Mouse (Mus musculus) MEL (cell line): ENCODE results near the gene Lmntd2. TPM values are rescaled to one million over a fixed set of nuclear protein-coding genes. Genes with fewer than 3 reads are reported as not detected.
A peak's percentile ranks its signal among the peaks of the same experiment; 100 is the strongest.

Experiments
- DNase-seq: peaks from one replicate; pipeline ENCODE4 v3.0.0; 2011; ENCODE audit warnings: low read depth, low spot score
- H3K27ac ChIP-seq: 2 replicates; pipeline ENCODE4 v1.5.1; 2012; ENCODE audit warnings: low read depth, mild to moderate bottlenecking, control low read depth, low read length, moderate library complexity; ENCODE audit not compliant: control insufficient read depth
- H3K27me3 ChIP-seq, 2 experiments: fragments of 150-350 bp in 1 of 2; sonication (generic) in 1 of 2; 2 replicates each; pipeline ENCODE4 v1.6.1; 2012; ENCODE audit warnings: low read length in 2 of 2, mild to moderate bottlenecking in 2 of 2, improper control_type of control experiment in 1 of 2, moderate library complexity in 1 of 2; ENCODE audit not compliant: insufficient read depth in 2 of 2, control insufficient read depth in 1 of 2
- H3K36me3 ChIP-seq, 2 experiments: 2 replicates each; pipeline ENCODE4 v1.6.1; 2012 to 2014; ENCODE audit warnings: low read length in 2 of 2, improper control_type of control experiment in 1 of 2, inconsistent platforms in 1 of 2, mild to moderate bottlenecking in 1 of 2; ENCODE audit not compliant: insufficient read depth in 2 of 2, control insufficient read depth in 1 of 2
- H3K4me1 ChIP-seq, 2 experiments: fragments of 150-350 bp in 1 of 2; sonication (generic) in 1 of 2; 2 replicates each; pipeline ENCODE4 v1.6.1; 2012; ENCODE audit warnings: low read length in 2 of 2, improper control_type of control experiment in 1 of 2, mild to moderate bottlenecking in 1 of 2; ENCODE audit not compliant: insufficient read depth in 2 of 2, control insufficient read depth in 1 of 2
- H3K4me3 ChIP-seq, 2 experiments: fragments of 150-350 bp in 1 of 2; sonication (generic) in 1 of 2; 2 replicates each; pipeline ENCODE4 v1.5.1; 2012; ENCODE audit warnings: low read depth in 2 of 2, low read length in 2 of 2, mild to moderate bottlenecking in 2 of 2, moderate library complexity in 2 of 2, control low read depth in 1 of 2, improper control_type of control experiment in 1 of 2; ENCODE audit not compliant: control insufficient read depth in 1 of 2, insufficient read depth in 1 of 2
- H3K79me2 ChIP-seq: 2 replicates; pipeline ENCODE4 v1.6.1; 2012; ENCODE audit warnings: mild to moderate bottlenecking, low read length, moderate library complexity; ENCODE audit not compliant: control insufficient read depth, poor library complexity, insufficient read depth
- H3K9ac ChIP-seq: 2 replicates; pipeline ENCODE4 v1.6.1; 2012; ENCODE audit warnings: low read depth, mild to moderate bottlenecking, control low read depth, low read length, moderate library complexity; ENCODE audit not compliant: control insufficient read depth, poor library complexity, severe bottlenecking
- H3K9me3 ChIP-seq: fragments of 150-350 bp; sonication (generic); replicated peaks from 2 replicates; pipeline ENCODE4 v1.6.1; 2012; ENCODE audit warnings: mild to moderate bottlenecking, low read length, improper control_type of control experiment, moderate library complexity; ENCODE audit not compliant: insufficient read depth
- BHLHE40 ChIP-seq: IDR thresholded peaks from 2 replicates; pipeline ENCODE4 v1.6.1; 2012; ENCODE audit warnings: low read depth, mild to moderate bottlenecking, inconsistent platforms, low read length, improper control_type of control experiment, borderline replicate concordance
- CHD1 ChIP-seq: IDR thresholded peaks from 2 replicates; pipeline ENCODE4 v1.6.1; 2012; ENCODE audit warnings: low read depth, mild to moderate bottlenecking, inconsistent platforms, low read length, improper control_type of control experiment
- CTCF ChIP-seq, 3 experiments: IDR thresholded peaks in 2 of 3; conservative IDR thresholded peaks in 1 of 3; 2 replicates each; pipeline ENCODE4 v1.5.1; 2011 to 2012; ENCODE audit warnings: low read length in 3 of 3, low read depth in 2 of 3, mild to moderate bottlenecking in 2 of 3, improper control_type of control experiment in 1 of 3, inconsistent platforms in 1 of 3, mixed read lengths in 1 of 3, moderate library complexity in 1 of 3; ENCODE audit not compliant: control insufficient read depth in 1 of 3, insufficient read depth in 1 of 3, poor library complexity in 1 of 3, severe bottlenecking in 1 of 3
- GATA1 ChIP-seq: IDR thresholded peaks from 2 replicates; pipeline ENCODE4 v1.6.1; 2011; ENCODE audit warnings: low read depth, low read length, improper control_type of control experiment
- JUND ChIP-seq: IDR thresholded peaks from 2 replicates; pipeline ENCODE4 v1.6.1; 2011; ENCODE audit warnings: low read depth, mild to moderate bottlenecking, improper control_type of control experiment, low read length
- KAT2A ChIP-seq: conservative IDR thresholded peaks from 2 replicates; pipeline ENCODE4 v1.6.1; 2012; ENCODE audit warnings: low read depth, low read length, improper control_type of control experiment, inconsistent platforms
- MAFK ChIP-seq: IDR thresholded peaks from 2 replicates; pipeline ENCODE4 v1.6.1; 2011; ENCODE audit warnings: low read depth, mild to moderate bottlenecking, low read length, improper control_type of control experiment, borderline replicate concordance
- MAX ChIP-seq: IDR thresholded peaks from 2 replicates; pipeline ENCODE4 v1.6.1; 2011; ENCODE audit warnings: low read length, improper control_type of control experiment
- MXI1 ChIP-seq: IDR thresholded peaks from 2 replicates; pipeline ENCODE4 v1.6.1; 2011; ENCODE audit warnings: mild to moderate bottlenecking, low read depth, low read length, improper control_type of control experiment
- MYC ChIP-seq: IDR thresholded peaks from 2 replicates; pipeline ENCODE4 v1.6.1; 2011; ENCODE audit warnings: low read depth, mild to moderate bottlenecking, low read length, improper control_type of control experiment, moderate library complexity
- POLR2A ChIP-seq, 2 experiments: IDR thresholded peaks; 2 replicates each; pipeline ENCODE4 v1.6.1; 2011 to 2012; ENCODE audit warnings: low read length in 2 of 2, mild to moderate bottlenecking in 2 of 2, control low read depth in 1 of 2, improper control_type of control experiment in 1 of 2, low read depth in 1 of 2, moderate library complexity in 1 of 2; ENCODE audit not compliant: control insufficient read depth in 1 of 2, insufficient read depth in 1 of 2, poor library complexity in 1 of 2
- POLR2AphosphoS5 ChIP-seq: IDR thresholded peaks from 2 replicates; pipeline ENCODE4 v1.6.1; 2012; ENCODE audit warnings: low read depth, borderline replicate concordance, mild to moderate bottlenecking, inconsistent platforms, low read length, moderate library complexity, mixed read lengths
- SIN3A ChIP-seq: IDR thresholded peaks from 2 replicates; pipeline ENCODE4 v1.6.1; 2012; ENCODE audit warnings: low read length, improper control_type of control experiment, inconsistent platforms
- SMC3 ChIP-seq: IDR thresholded peaks from 2 replicates; pipeline ENCODE4 v1.6.1; 2011; ENCODE audit warnings: low read depth, low read length, improper control_type of control experiment
- TAL1 ChIP-seq: IDR thresholded peaks from 2 replicates; pipeline ENCODE4 v1.6.1; 2012; ENCODE audit warnings: mild to moderate bottlenecking, inconsistent platforms, low read length, moderate library complexity, mixed read lengths
- TBP ChIP-seq: IDR thresholded peaks from 2 replicates; pipeline ENCODE4 v1.8.0; 2011; ENCODE audit warnings: low read depth, low read length, improper control_type of control experiment
- TCF12 ChIP-seq: IDR thresholded peaks from 2 replicates; pipeline ENCODE4 v1.6.1; 2014; ENCODE audit warnings: low read depth, mild to moderate bottlenecking, inconsistent platforms, low read length, improper control_type of control experiment, moderate library complexity
- UBTF ChIP-seq: IDR thresholded peaks from 2 replicates; pipeline ENCODE4 v1.6.1; 2012; ENCODE audit warnings: low read depth, mild to moderate bottlenecking, inconsistent platforms, low read length, improper control_type of control experiment, moderate library complexity, borderline replicate concordance; ENCODE audit not compliant: insufficient read depth
- USF2 ChIP-seq, 2 experiments: IDR thresholded peaks; 2 replicates each; pipeline ENCODE4 v1.6.1; 2011 to 2012; ENCODE audit warnings: improper control_type of control experiment in 2 of 2, low read length in 2 of 2, borderline replicate concordance in 1 of 2, inconsistent platforms in 1 of 2, low read depth in 1 of 2, mild to moderate bottlenecking in 1 of 2; ENCODE audit not compliant: insufficient read depth in 1 of 2
- ZC3H11A ChIP-seq: IDR thresholded peaks from 2 replicates; pipeline ENCODE4 v1.6.1; 2012; ENCODE audit warnings: low read depth, mild to moderate bottlenecking, inconsistent platforms, low read length, improper control_type of control experiment
- ZKSCAN1 ChIP-seq: IDR thresholded peaks from 2 replicates; pipeline ENCODE4 v1.6.1; 2012; ENCODE audit warnings: low read depth, mild to moderate bottlenecking, inconsistent platforms, low read length, improper control_type of control experiment, moderate library complexity
- polyA plus RNA-seq, 2 experiments: library from polyadenylated mRNA; stranded (reverse) in 1 of 2; unstranded in 1 of 2; fragments of >175 nt in 1 of 2; fragments of >200 nt in 1 of 2; gene quantifications; 2 replicates each; pipeline versions ENCODE4 v1.2.1 to v1.2.4; 2012; ENCODE audit warnings: low replicate concordance in 2 of 2, low read depth in 1 of 2; ENCODE audit not compliant: insufficient read length in 2 of 2, insufficient read depth in 1 of 2, missing spikeins in 1 of 2
- total RNA-seq: library from RNA; depleted of rRNA; stranded (reverse); fragments of 300-350 nt; gene quantifications from 2 replicates; pipeline ENCODE4 v1.2.3, GENCODE M21; 2012

Lmntd2 gene
- total and polyA plus RNA-seq, 3 experiments = 0.43 TPM; not detected in 2

- TF ChIP-seq GATA1 = no peak
- TF ChIP-seq MXI1 = no peak
- TF ChIP-seq SMC3 = no peak
- no peak for TF ChIP-seq POLR2AphosphoS5
- TF ChIP-seq CHD1 = no peak
- no peak for TF ChIP-seq BHLHE40
- no peak for TF ChIP-seq ZC3H11A
- TF ChIP-seq SIN3A = no peak
- no peak for TF ChIP-seq MAX
- no peak for TF ChIP-seq UBTF
- no peak for TF ChIP-seq KAT2A
- TF ChIP-seq JUND = no peak
- TF ChIP-seq TBP = no peak
- TF ChIP-seq CTCF (IDR thresholded peaks at IDR 0.05 in 2 of 3, conservative IDR thresholded peaks at IDR 0.05 in 1 of 3; ENCODE audit: control insufficient read depth in 1 of 3, insufficient read depth in 1 of 3, low read depth in 2 of 3, low read length in 3 of 3, poor library complexity in 1 of 3, severe bottlenecking in 1 of 3) = no peak
- TF ChIP-seq TAL1 = no peak
- Histone ChIP-seq H3K27ac (no peak overlapping the region), H3K4me3 (no peak overlapping the region), H3K9ac (no peak overlapping the region), H3K27me3 (no peaks in the 10 kb centered on the region), H3K4me1 (peaks cover 0 to 6% of the 10 kb centered on the region in 2 experiments; a peak in 2 of 4 replicates), H3K79me2 (no peaks in the 10 kb centered on the region), H3K9me3 (no peaks in the 10 kb centered on the region), H3K36me3 (no peaks in the 10 kb centered on the region)
- DNase-seq = no peak
Observed at GRCm38 (mm10) chr7:141205504-141205903, 8.4 kb downstream of the Lmntd2 start.

- Histone ChIP-seq H3K79me2 (no peaks in the 10 kb centered on the region), H3K9me3 (no peaks in the 10 kb centered on the region), H3K36me3 (no peaks in the 10 kb centered on the region), H3K27me3 (no peaks in the 10 kb centered on the region), H3K27ac (no peak overlapping the region), H3K4me3 (no peak overlapping the region), H3K9ac (no peak overlapping the region), H3K4me1 (peaks cover 0 to 6% of the 10 kb centered on the region in 2 experiments; a peak in 2 of 4 replicates)
- no peak for TF ChIP-seq MYC
- no peak for TF ChIP-seq MAFK
- peak; percentile 25; the same call in 1 of the 2 replicates for TF ChIP-seq GATA1
- TF ChIP-seq MAX = 0 out of 2 replicates have a peak, but pooled peaks have one; percentile 27
- no peak for TF ChIP-seq USF2 (IDR thresholded peaks at IDR 0.05; ENCODE audit: borderline replicate concordance in 1 of 2, insufficient read depth in 1 of 2, low read depth in 1 of 2, low read length in 2 of 2)
- TF ChIP-seq ZC3H11A = no peak
- TF ChIP-seq POLR2A (IDR thresholded peaks at IDR 0.05; ENCODE audit: control insufficient read depth in 1 of 2, insufficient read depth in 1 of 2, low read depth in 1 of 2, low read length in 2 of 2, poor library complexity in 1 of 2) = no peak
- TF ChIP-seq ZKSCAN1 = no peak
- TF ChIP-seq TCF12 = no peak
- no peak for DNase-seq
Observed at GRCm38 (mm10) chr7:141204546-141204945, 9.3 kb downstream of the Lmntd2 start.
